Mouse (Mus musculus) embryo, embryonic 9.5 days (tissue): Measurements from ENCODE around the gene Gm10719.
A peak's percentile ranks its signal among the peaks of the same experiment; 100 is the strongest.
"Not testable (repeated sequence)": the region's sequence is repeated elsewhere in the genome, so short reads cannot be mapped to it uniquely, and the experiment has no call there.

Source experiments
- DNase-seq: peaks from one replicate; pipeline ENCODE4 v3.0.0-alpha.2; 2017; ENCODE audit errors: extremely low spot score

Gene Gm10719

GRCm38 (mm10) chr9:3025653-3026052 lies 8.4 kb downstream of the Gm10719 start:
- DNase-seq, result not testable (repeated sequence)

- not testable (repeated sequence) for DNase-seq
These were observed 8.9 kb downstream of the Gm10719 start for GRCm38 (mm10) chr9:3026136-3026535.

- DNase-seq, result not testable (repeated sequence)
These were observed 9.5 kb downstream of the Gm10719 start for GRCm38 (mm10) chr9:3026741-3027140.

GRCm38 (mm10) chr9:3027200-3027599 lies 10.0 kb downstream of the Gm10719 start:
- peak; percentile 67 for DNase-seq

- not testable (repeated sequence) for DNase-seq
These were observed 12.2 kb downstream of the Gm10719 start for GRCm38 (mm10) chr9:3029276-3030000.

GRCm38 (mm10) chr9:3030677-3031318 lies 13.6 kb downstream of the Gm10719 start:
- peak; percentile 98 for DNase-seq

- DNase-seq, result not testable (repeated sequence)
These were observed 17.1 kb downstream of the Gm10719 start, which contains the start of gene Gm17535 for GRCm38 (mm10) chr9:3034299-3034698. Gene Gm17535 (plus strand): TSS chr9:3034599.

- not testable (repeated sequence) for DNase-seq
These were observed 19.4 kb downstream of the Gm10719 start, which contains the start of gene Gm10715 for GRCm38 (mm10) chr9:3036577-3036976. Gene Gm10715 (plus strand): TSS chr9:3036877.

- peak; percentile 8 for DNase-seq
These were observed 21.0 kb downstream of the Gm10719 start for GRCm38 (mm10) chr9:3038161-3038560.
